Mouse (Mus musculus) ovary, adult 10 weeks (tissue): ENCODE measurements around the gene Il20rb. TPM values are rescaled to one million over a fixed set of nuclear protein-coding genes. Genes with fewer than 3 reads are reported as not detected.

ENCODE experiments used
- polyA plus RNA-seq: library from polyadenylated mRNA; stranded (reverse); fragments of 350-450 nt; fragmentation: Illumina TruSeq; extraction: RNeasy Lipid Tissue Mini Kit (QIAGEN cat#74804); gene quantifications from one replicate; pipeline ENCODE4 v1.2.3, GENCODE M21; 2014

Il20rb gene
- polyA plus RNA-seq, result 1.1 TPM

GRCm38 (mm10) chr9:100486431-100486830 lies at the start of gene Il20rb:
TSS of gene Il20rb (minus strand) at chr9:100486788.

Other genes starting within 250 kb of the Il20rb start
- gene Nck1, start 59.3 kb upstream of the Il20rb start, polyA plus RNA-seq, result 223 TPM
- gene Slc35g2, start 84.3 kb upstream of the Il20rb start, polyA plus RNA-seq, result 10.4 TPM
- 142 TPM for gene Stag1, start 111.0 kb upstream of the Il20rb start, polyA plus RNA-seq